Mouse (Mus musculus): Measurements from ENCODE around the gene Gpr183.

Gpr183 gene

DNA sequence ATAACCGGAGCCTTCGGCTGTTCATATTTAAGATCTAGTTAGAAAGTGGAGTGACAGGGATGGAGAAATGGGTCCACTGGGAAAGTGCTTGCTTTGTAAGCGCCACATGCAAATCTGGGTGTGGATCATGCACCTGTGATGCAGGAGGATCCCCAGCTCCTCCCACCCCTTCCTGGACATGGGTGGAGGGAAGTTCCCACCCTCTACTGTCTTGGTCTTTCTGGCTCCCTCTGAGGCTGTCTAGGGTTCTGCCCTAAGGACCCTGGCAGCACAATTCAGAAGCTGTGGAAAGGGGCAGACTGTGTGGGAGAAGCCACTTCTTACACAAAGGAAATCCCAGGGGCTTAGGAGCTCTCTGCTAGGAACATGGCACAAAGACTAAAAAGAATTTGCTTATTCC, 33.4 kb downstream of the Gpr183 start:
- no peak for DNase-seq (ENCODE audit: low read depth, low spot score)

- DNase-seq (ENCODE audit: low read depth, low spot score) = no peak
These were observed 34.1 kb downstream of the Gpr183 start for GRCm38 (mm10) chr14:121930731-121931383.

DNA sequence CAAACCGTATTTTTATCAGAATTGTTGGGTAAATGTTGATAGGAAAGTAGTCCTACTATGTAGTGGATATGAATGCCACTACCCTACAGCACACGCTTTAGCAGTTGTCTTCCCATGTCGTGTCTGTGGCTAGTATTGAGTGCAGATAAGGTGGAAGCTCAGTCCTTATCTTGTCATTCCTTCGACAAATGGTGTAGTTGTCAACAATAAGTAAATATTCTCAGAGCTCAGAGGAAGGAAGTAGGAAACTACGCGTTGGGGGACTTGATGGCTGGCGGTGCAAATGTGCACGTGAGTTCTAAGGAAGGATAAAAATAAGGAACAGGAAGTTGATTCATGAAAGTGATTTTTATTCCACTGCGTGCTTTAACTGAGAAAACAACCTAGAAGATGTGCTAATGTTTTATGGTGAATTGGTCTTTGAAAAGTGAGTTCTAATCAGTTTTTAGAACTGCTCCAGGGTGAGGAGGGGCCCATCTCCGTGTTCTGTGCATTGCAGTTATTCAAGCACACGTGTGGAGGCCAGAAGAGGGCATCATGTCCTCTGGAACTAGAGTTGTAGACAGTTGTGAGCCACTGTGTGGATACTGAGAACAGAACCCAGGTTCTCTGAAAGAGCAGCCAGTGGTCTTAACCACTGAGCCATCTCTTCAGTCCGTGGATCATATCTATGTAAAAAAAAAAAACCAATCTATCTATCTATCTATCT, 35.6 kb downstream of the Gpr183 start:
- DNase-seq (ENCODE audit: low read depth, low spot score) = peak; percentile 9

DNA sequence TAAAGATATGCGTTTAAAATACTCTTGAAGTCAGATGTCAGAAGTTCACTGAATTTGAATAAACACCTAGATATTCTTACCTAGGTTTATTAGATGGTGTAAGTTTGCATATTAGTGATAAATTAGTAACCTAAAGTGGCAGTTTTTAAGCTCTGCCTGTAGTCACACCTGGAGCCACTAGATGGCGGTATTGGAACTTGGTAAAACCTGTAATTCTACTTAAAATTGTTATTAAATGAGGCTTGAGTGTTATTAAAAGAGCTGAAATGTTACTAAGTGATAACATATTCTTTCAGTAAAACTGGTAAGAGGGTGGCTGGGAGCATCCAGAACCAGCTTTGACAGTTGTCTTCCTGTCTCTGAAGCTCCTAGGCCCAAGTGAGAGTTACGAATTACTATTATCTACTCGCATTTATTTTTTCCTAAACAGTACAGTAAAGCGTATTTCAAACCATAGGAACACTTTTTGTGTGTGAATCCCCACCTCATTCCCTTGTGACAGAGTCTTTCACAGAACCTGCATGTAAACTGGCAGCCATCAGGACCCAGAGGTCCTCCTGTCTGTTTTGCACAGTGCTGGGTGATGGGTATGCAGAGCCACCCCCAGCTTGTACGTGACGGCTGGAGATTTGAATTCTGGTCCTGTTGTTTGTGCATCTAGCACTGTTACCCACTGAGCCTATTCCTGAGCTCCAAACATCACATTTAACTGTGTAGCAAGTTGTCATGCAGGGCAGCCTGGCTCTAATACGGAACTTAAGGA, 36.4 kb downstream of the Gpr183 start:
- DNase-seq (ENCODE audit: low read depth, low spot score) = peak; percentile 54

- no peak for DNase-seq (ENCODE audit: low read depth, low spot score)
These were observed 37.5 kb downstream of the Gpr183 start for GRCm38 (mm10) chr14:121927451-121927850.

- no peak for DNase-seq (ENCODE audit: low read depth, low spot score)
These were observed 38.1 kb downstream of the Gpr183 start for GRCm38 (mm10) chr14:121926901-121927300.

DNA sequence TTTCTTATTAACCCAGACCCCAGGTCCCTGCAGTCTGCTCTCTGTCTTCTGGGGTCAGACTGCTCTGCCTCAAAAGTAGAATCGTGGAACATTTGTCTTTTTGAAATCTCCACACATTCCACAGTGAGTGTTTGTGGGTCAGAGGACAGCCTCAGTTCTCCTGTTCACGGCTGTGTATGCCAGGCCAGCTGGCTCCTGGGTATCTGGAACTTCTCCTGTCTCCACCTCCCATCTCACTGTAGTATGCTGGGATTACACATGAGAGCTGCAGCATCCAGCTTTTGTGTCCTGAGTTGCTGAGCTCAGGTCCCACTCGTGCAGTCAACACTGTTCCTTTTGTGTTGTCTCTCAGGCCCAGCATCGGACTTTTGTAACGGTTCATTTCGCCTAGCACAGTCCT, 40.1 kb downstream of the Gpr183 start:
- no peak for DNase-seq (ENCODE audit: low read depth, low spot score)

DNA sequence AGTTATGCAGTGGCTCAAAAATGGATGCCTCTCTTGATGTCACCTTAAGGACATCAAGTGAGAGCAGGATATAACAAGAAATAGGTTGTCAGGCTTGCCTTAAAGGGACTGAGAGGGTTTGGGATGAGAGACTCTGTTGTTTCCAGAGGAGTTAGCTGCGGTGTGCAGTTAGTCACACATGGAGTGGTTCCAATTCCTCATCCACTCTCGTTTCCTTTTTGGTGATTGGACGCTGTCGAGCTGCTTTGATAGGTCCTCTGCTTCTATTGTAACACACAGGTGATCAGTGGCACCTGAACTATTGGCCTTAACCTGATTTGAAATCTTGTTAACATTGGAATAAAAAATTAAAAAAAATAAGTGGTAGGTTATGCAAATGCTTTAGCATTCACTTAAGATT, 42.3 kb downstream of the Gpr183 start:
- no peak for DNase-seq (ENCODE audit: low read depth, low spot score)

- DNase-seq (ENCODE audit: low read depth, low spot score) = no peak
These were observed 43.0 kb downstream of the Gpr183 start for GRCm38 (mm10) chr14:121922016-121922415.

GRCm38 (mm10) chr14:121920511-121921124, 44.4 kb downstream of the Gpr183 start:
- no peak for DNase-seq (ENCODE audit: low read depth, low spot score)

DNA sequence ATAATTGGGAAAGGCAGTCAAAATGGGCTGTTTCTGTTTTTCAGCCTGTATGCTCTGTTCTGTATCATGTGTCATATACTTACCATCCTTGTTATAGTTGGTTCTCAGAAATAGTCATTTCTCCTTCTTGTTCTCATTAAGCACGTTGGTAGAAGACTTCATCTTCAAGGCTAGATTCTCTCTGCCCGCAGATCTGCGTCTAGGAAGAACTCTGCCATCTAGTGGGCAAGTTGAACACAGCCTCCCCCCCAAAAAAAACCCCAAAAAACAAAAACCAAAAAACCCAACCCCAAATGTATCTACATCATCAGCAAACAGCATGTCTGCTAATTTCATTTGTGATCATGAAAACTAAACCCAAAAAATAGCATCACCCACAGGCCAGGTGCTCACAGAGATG, 45.2 kb downstream of the Gpr183 start:
- DNase-seq (ENCODE audit: low read depth, low spot score) = no peak

DNA sequence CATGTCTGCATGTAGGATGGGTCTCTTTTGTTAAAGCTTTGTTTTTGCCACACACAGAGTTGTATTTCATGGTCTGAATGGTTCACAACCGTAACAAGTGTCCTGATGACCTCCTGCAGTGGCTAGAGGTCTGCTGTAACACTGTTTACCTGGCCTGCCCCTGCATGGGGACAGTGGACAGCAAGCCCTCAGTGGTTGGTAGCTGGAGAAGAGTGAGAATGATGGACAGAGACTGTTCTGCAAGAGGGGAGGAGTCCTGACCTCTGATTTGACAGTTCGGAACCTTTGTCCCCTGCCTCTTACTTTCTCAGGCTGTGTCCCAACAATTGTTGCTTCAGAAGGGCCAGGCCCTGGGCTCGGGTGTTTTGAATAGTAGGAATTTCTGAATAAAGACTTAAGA, 46.7 kb downstream of the Gpr183 start:
- no peak for DNase-seq (ENCODE audit: low read depth, low spot score)

DNA sequence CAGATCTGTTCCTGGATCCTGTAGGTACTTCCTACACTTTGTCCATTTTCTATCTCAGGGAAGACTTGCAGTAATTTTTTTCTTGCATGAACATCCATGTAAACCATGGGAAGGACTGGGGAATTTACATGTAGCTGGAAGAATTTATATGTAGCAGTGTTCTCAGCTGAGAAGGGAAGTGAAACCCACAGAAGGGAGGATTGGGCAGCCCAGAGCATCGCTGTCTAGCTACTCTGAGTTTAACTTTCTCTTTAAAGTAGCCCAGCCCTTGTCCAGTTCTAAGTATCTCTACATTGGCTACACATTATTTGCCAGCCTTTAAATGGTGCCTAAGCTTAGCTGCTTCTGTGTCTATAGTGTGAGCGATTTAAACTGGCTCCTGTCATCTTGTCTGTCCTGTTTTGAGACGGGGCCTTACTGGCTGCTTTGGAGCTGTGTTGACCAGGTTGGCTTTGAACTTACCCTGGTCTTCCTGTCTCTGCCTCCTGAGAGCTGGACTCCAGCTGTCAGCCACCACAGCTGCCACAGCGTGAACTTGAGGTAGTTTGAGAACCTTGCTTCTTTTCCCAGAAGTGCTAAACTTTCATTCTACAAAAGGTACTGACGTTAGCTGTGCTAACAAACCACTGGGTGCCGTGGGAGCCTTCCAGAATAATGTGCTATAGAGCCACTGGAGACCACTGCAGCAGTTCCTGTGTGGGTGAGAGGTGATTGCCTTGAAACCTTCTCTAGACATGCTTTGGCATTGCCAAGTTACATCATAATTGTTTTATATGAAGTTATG, 48.5 kb downstream of the Gpr183 start:
- DNase-seq (ENCODE audit: low read depth, low spot score) = no peak

- no peak for DNase-seq (ENCODE audit: low read depth, low spot score)
These were observed 49.4 kb downstream of the Gpr183 start, which contains the start of gene Gpr18 for GRCm38 (mm10) chr14:121915621-121916020. Gene Gpr18, minus strand, starts transcription at chr14:121915781.

DNA sequence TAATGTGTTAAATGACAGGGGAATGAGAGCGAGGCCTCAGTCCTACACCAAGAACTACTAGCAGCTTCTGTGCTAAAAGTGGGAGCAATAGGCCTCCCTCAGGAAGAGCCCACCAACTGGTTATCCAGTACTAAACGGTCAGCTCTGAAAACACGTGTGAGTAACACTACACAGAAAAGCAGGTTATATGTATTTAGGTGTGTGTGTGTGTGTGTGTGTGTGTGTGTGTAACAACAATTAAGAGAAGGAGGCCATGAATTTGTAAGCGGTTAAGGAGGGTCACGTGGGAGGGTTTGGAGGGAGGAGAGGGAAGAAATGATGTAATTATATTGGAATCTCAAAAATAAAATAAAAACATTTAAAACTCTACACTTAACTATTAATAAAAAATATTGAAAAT, 49.9 kb downstream of the Gpr183 start:
- no peak for DNase-seq (ENCODE audit: low read depth, low spot score)

- no peak for DNase-seq (ENCODE audit: low read depth, low spot score)
These were observed 52.5 kb downstream of the Gpr183 start for GRCm38 (mm10) chr14:121912501-121912900.

DNA sequence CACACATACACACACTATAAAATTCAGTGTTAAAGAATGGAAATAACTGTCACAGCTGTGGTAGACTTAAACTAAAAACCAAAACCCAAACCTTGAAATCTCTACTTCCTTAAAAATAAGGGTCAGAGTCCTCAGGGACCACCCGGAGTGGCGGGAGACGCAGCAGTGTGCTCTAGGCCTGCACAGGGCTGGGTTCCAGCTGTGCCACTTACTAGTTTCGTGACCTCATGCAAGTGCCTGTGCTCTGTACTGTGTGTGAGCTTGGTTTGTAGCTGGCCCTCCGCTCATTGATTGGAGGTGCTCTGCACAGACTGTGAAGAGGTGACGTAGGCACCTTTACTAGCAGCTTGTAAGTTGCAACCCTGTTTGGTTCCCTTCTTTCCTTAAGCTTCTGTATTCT, 55.1 kb downstream of the Gpr183 start:
- DNase-seq (ENCODE audit: low read depth, low spot score) = no peak

DNA sequence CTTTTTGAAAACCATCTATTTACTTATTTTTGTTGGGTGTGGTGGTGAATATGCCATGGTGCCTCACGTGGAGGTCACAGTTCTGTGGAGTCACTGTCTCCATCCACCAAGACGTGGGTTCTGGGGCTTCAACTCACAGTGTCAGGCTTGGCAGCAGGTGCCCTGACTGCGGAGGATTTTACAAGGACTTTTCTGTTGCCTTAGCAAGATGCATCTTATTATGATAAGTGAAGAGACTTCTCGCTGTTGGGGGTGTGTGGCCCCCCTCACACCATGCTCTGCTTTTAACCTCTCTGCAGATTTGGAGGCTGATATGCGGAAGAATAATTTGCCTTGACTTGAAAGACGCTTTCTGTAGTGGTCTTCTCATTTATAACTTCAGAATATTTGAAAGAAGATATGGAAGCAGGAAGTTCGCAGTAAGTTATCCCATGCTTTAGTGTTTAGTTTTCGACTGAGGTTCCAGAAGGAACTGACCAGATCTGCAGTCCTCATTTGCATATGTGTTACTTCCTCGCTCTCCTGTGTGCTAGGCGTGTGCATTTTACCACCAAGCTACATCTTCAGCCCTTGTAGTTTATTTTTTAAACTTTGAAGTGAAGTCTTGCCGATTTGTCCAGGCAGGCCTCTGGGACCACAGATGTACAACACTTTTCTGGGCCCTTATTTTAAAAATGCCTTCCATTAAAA, 57.9 kb downstream of the Gpr183 start:
- no peak for DNase-seq (ENCODE audit: low read depth, low spot score)

- no peak for DNase-seq (ENCODE audit: low read depth, low spot score)
These were observed 58.5 kb downstream of the Gpr183 start for GRCm38 (mm10) chr14:121906341-121906991.

GRCm38 (mm10) chr14:121904754-121905153, 60.2 kb downstream of the Gpr183 start:
- DNase-seq (ENCODE audit: low read depth, low spot score) = no peak

All from c-Kit-negative CD71-positive TER-119-positive erythroid progenitor cells, embryonic 14.5 days (primary cell).